Mouse (Mus musculus): ENCODE measurements around the gene Crygc.
"Not testable (repeated sequence)": the region's sequence is repeated elsewhere in the genome, so short reads cannot be mapped to it uniquely, and the experiment has no call there.

Crygc gene

DNA sequence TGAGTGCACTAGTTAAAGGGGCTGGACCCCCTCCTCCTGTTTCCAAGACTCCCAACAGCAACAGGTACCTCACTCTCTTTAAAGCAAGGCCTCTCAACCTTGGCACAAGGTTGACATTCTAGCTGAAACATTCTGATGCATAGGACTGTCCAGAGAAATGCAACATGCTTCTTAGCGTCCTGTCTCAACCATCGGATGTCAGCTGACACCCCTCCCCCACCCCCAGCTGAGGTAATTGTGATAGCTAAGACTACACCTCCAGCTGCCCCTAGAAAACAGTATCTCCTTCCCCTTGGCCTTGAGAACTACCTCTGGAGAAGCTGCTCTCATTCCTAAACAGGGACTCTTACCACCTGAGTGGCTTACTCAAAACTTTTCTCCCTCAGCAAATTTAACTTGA is 21.3 kb downstream of the Crygc start:
- DNase-seq: no peak

DNA sequence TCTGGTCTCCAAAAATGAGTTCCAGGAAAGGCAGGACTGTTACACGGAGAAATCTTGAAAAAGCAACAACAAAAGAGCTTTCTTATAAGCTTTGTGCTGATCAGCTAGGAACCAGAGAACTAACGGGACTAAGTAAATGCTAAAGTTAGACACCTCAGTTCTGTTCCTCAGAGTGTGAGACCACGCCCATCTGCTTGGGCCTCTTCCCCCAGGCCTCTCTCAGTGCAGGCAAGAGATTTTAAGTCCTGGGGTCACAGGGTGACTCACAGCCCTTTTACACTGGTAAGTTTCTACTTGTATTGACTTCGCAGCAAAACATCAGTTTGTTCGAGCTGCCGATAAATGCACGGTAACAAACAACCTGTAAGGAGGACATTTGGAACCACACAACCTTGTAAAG is 21.8 kb downstream of the Crygc start:
- no peak for DNase-seq

DNA sequence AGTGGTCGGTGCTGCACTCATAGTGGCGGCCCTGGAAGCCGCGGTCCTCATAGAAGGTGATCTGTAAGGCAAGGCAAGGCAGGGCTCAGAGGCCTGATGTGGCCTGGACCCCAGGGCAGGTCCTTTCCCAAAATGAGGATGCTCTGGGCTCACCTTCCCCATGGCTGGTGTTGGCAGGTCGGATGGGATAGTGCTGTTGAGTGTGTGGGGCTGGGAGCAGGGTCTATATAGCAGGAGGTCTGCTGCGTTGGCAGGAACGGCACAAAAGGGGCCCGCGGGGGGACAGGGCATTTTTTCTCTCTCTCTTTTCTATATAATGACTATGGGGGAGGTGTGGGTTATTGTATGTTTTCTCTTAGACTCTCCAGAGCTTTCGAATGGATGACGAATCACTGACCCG is 22.5 kb downstream of the Crygc start, which contains the start of gene Cryge:
Gene Cryge (minus strand): TSS at position 198 of the 400 bp plus-strand sequence.
- not testable (repeated sequence) for DNase-seq

DNA sequence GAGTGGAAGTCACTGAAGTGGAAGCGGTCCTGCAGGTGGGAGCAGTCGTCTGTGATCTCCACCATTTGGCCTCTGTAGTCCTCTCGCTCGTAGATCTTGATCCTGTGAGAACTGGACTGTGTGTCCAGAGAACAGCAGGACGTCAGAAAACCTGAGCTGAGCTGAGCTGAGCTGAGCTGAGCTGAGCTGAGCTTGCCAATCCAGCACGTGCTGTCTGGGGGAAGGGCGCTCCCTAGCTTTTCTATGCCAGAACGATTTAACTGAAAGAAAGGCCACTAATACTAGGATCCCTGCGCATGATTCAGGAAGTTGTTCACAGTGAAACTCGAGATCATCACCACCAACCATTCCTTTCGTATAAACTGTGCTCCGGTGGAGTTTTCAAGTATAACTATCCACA is 24.7 kb downstream of the Crygc start:
- no peak for DNase-seq

DNA sequence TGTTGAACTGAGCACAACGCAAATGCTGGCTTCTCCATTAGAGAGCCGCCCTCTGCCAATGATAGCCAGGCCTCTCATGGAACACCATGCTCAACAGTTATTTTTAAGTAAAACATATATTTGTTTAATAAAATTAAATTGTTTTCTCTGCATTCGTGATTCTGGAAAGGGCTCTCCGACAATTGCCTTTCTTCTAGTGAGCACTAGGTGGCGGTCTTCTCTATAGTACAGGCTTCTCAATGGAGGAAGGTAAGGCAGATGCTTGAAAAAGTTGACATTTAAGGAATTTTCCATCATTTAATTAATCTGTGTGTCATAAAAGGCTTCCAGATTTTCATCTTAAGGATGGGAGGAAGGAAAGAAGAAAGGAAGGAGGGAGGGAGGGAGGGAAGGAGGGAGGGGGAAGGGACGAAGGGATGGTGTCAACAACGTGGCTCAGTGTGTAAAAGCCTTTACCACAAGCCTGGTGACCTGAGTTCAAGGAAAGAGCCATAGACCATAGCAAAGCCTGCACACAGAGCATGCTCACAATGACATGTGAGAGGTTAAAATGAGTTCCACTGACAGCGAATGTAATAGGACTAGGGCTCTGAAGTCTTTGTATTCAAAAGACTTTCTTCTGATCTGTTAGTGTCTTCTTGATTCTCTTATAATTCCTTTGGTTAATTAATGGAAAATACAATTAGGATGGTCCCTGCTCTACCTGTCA is 26.9 kb downstream of the Crygc start:
- no peak for DNase-seq

DNA sequence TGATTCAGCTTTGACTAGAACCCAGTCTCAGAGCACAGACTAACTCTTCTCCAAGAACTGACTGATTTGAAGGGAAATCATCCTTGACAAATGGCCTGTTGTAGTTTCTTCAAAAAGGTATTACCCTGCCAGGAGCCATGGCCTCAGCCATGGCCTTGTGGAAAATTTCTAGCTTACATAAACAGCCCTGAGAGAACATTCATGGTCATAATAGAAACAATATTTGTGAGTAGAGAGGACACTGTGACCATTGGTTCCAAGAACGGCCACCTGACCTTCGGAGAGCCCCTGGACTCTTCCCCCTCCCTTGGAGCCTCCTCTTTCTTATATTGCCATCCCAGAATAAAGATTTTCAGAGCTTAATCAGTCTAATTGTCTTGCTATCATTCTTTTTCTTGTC is 30.1 kb downstream of the Crygc start:
- no peak for DNase-seq

DNA sequence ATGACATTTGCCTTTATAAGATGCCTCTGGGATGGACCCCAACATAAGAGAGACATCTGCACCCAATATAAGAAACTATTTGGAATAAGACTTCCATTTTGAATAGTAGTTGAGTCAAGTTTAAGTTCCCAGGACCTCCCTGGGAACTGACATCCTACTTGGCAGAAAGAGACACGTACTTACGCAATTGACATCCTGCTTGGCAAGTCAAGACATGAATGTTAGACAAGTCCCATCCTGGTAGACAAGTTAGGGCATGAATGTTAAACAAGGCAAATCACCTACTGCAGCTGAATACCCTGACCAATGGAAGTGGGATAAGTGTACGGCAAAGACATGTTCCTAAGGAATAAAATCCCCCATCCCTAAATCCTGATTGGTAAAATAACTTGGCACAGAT is 31.7 kb downstream of the Crygc start:
- no peak for DNase-seq

DNA sequence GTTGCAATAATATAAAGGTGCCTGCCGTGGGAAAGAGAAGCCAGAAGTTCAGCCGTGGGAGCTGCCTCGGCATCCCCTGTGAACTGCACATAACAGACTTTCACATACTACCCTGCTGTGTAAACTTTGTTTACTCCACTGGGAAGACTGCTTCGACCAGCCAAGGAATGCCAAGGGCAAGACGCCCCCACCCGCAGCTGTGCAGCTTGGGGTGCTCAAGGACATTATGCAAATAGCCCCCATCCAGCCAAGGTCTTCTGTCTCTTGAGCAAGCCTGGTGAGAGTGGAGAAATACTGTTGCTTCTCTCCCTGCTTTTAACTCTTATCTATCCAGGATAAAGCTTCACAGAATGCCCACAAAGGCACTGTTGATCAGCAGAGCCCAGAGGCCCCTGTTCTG is 32.7 kb downstream of the Crygc start:
- DNase-seq: no peak

DNA sequence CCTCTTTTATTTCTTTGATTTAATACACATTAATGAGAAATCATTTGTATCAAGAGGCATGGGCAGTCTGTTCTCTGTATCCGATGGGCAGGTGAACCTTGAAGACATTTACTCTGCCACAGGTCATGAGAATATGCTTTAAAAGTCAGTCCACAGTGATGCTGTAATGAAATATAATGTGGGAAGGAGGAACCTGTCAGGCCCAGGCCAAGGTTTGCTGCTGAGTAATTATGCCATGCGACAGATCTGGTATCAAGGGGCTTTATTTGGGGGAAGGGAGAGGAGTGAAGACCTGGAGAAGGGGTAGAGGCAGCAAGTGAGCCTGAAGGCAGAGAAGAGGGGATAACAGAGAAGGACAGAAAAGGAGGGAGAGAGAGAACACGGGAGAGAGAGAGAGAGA is 33.8 kb downstream of the Crygc start:
- no peak for DNase-seq

DNA sequence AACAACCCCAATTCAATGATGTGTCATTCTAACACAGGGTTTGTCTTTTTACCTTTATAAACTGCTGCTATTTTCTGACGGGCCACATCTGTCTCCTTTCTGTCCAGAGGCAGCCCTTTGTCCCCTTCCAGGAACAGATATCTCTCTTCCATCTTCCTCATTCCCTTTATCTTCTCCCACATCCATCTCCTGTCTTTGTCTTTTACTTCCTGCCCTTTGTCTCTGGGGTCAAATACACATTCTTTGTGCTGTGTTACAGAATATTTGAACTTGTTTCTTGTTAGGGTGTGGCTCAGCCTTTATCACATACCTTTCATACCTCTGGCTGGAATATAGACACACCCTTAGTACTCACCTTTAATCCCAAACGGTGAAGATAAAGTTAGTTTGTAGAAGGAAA is 35.9 kb downstream of the Crygc start:
- no peak for DNase-seq

DNA sequence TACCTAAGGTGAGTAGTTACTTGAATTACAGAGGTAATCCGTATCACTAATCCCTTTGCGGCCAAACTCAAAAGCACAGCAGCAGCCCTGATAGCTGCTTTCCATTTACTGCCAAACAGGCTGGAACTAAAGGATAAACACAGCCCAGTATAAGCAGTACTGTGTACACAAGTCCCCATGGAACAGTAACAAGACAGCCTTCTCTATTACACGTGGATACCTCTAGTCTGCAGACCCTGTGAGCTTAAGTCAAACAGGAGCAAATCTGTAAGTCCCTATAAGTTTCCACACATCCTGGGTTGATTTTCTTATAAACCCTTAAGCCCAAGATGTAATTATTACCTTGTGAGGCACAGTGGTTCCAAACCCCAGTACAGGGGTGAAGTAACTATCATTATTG is 38.0 kb downstream of the Crygc start:
- DNase-seq: no peak

DNA sequence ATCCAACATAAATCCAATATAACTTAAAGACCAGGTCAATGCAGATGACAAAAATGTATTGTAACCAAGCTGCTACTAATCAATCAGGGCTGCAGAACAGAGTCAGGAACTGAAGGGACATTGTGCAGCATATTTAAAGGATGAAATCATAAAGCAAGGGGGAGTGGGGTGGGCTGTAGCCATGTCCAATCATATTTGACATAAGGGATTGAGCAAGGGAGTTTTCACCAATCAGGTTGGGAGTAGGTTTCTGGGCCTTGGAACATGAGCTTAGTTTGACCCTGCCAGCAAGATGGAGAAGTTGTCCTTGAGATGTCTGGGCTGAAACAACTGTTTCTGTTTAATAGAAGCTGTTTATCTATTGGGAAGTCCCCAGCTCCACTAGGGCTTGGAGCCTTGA is 40.8 kb downstream of the Crygc start, which contains the start of gene Akr1cl:
Gene Akr1cl (minus strand): TSS at position 119 of the 400 bp plus-strand sequence.
- DNase-seq: no peak

DNA sequence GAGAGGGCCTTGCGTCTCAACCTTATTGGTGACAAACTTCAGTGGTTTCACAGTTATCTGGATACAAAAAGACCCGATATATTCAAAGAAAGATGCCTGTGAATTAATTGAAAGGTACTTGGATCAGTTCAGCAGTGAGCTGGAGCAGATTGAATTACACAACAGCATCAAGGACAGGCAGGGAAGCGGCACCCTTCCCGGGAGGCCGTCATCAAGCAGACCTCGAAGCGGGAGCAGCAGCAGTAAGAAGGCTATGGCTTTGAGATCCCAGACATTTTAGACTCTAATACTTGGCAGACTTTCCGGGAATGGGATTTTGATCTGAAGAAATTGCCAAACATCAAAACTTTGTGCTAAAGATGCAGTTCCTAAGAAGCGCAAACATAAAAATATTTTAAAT is 45.3 kb downstream of the Crygc start:
- no peak for DNase-seq
